Mouse (Mus musculus): ENCODE measurements around the gene Atp6v1b1. TPM values are rescaled to one million over a fixed set of nuclear protein-coding genes. Genes with fewer than 3 reads are reported as not detected.

Gene Atp6v1b1
- total and polyA plus RNA-seq, 2 experiments from 2014 or later, result 0.07 to 0.77 TPM

DNA sequence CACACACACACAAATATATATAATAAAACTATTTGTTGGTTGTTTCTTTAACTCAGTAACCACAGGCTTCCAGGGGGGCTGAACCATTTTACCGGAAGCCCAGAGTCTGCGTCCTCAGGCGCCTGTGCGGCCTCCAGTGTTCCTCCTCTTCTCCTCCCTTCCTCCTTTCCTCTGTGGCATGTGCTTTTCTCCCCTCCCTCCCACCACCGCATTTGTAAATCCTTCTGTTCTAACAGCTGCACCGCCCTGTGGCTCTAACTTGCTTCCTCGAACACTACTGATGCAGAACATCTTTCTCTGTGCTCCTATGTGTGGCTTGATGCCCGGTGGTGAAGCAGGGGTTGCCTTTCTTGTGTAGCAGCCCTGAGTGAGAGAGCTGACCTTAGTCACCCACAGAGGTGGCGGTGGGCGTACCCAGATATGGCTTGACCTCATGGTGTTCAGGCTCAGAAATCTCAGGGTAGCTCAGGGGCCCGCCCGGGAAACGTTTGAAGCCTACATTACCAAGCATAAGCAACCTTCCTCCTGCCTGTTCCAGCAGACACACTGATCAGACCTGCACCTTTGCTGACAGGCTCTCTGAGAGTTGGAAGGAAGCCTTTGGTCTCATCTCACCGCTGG lies 13.3 kb upstream of the Atp6v1b1 start:
- Histone ChIP-seq H3K4me2 (ENCODE audit: low read depth, low read length, poor library complexity, severe bottlenecking) (no peak overlapping the region), H3K9me3 (ENCODE audit: low read length) (no peaks in the 10 kb centered on the region), H3K27ac (ENCODE audit: low read depth, low read length) (no peak overlapping the region), H3K4me1 (ENCODE audit: insufficient read depth, low read length) (no peaks in the 10 kb centered on the region), H3K27me3 (ENCODE audit: insufficient read depth, low read length) (peaks cover 4% of the 10 kb centered on the region; the same call in 1 of the 2 replicates), H3K36me3 (ENCODE audit: insufficient read depth, low read length) (no peaks in the 10 kb centered on the region), H3K9ac (replicated peaks; ENCODE audit: low read length, poor library complexity, severe bottlenecking) (no peak overlapping the region), H3K4me3 (ENCODE audit: low read depth, low read length) (no peak overlapping the region)
- WGBS, result 68% methylated on average over 14 of the region's 14 CpGs
- ATAC-seq (ENCODE audit: low FRiP score) (no peak), DNase-seq (ENCODE audit: low spot score) (no peak)
- TF ChIP-seq CTCF (IDR thresholded peaks at IDR 0.05), result no peak

DNA sequence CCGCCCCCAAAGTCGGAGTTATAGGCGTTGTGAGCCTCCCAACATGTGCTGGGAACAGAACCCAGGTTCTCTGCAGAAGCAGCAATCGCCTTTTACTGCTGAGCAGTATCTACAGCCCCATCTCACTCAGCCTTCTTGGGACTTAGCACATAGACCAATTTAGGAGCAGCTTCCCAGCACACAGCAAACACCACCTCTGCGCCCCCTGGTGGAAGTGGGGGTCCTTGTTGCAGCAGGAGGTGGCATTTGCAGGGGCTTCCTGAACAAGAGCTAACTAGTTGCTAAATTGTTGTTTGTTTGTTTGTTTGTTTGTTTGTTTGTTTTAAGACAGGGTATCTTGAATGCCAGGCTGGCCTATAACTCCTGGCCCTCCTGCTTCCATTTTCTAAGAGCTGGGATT lies 11.7 kb upstream of the Atp6v1b1 start:
- no peaks in the 10 kb centered on the region for H3K36me3 ChIP-seq (ENCODE audit: insufficient read depth, low read length)
- no peaks in the 10 kb centered on the region for H3K9me3 ChIP-seq (ENCODE audit: low read length)
- peaks cover 4% of the 10 kb centered on the region; the same call in 1 of the 2 replicates for H3K27me3 ChIP-seq (ENCODE audit: insufficient read depth, low read length)
- no peak overlapping the region for H3K9ac ChIP-seq (replicated peaks; ENCODE audit: low read length, poor library complexity, severe bottlenecking)
- peak; percentile 70 for TF ChIP-seq CTCF (IDR thresholded peaks at IDR 0.05)
- WGBS, result 38% methylated on average over 5 of the region's 5 CpGs
- H3K4me3 ChIP-seq (ENCODE audit: low read depth, low read length), result no peak overlapping the region
- no peak for ATAC-seq (ENCODE audit: low FRiP score)
- H3K27ac ChIP-seq (ENCODE audit: low read depth, low read length), result no peak overlapping the region
- peak; percentile 30 for DNase-seq (ENCODE audit: low spot score)
- H3K4me1 ChIP-seq (ENCODE audit: insufficient read depth, low read length), result no peaks in the 10 kb centered on the region
- no peak overlapping the region for H3K4me2 ChIP-seq (ENCODE audit: low read depth, low read length, poor library complexity, severe bottlenecking)

DNA sequence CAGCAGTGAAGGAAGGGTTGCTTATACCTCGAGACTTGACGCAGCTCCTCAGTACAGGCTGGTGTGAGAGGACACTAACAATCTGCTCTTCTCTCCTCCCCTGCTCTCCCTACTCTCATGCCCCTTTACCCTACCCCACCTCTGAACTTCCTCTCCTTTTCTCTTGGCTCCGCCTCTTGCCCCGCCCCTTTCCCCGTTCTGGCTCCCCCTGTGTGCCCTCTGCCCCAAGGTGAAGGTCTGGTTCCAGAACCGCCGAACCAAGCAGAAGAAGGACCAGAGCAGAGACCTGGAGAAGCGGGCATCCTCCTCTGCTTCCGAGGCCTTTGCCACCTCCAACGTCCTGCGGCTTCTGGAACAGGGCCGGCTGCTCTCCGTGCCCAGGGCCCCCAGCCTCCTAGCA lies 5.5 kb upstream of the Atp6v1b1 start:
- peaks cover 4% of the 10 kb centered on the region; the same call in 1 of the 2 replicates for H3K27me3 ChIP-seq (ENCODE audit: insufficient read depth, low read length)
- H3K4me3 ChIP-seq (ENCODE audit: low read depth, low read length), result no peak overlapping the region
- no peaks in the 10 kb centered on the region for H3K9me3 ChIP-seq (ENCODE audit: low read length)
- no peak overlapping the region for H3K27ac ChIP-seq (ENCODE audit: low read depth, low read length)
- ATAC-seq (ENCODE audit: low FRiP score) (no peak), DNase-seq (ENCODE audit: low spot score) (no peak)
- no peak for TF ChIP-seq CTCF (IDR thresholded peaks at IDR 0.05)
- H3K4me2 ChIP-seq (ENCODE audit: low read depth, low read length, poor library complexity, severe bottlenecking), result no peak overlapping the region
- WGBS, result 37% methylated on average over 13 of the region's 13 CpGs
- no peak overlapping the region for H3K9ac ChIP-seq (replicated peaks; ENCODE audit: low read length, poor library complexity, severe bottlenecking)
- no peaks in the 10 kb centered on the region for H3K4me1 ChIP-seq (ENCODE audit: insufficient read depth, low read length)
- no peaks in the 10 kb centered on the region for H3K36me3 ChIP-seq (ENCODE audit: insufficient read depth, low read length)

DNA sequence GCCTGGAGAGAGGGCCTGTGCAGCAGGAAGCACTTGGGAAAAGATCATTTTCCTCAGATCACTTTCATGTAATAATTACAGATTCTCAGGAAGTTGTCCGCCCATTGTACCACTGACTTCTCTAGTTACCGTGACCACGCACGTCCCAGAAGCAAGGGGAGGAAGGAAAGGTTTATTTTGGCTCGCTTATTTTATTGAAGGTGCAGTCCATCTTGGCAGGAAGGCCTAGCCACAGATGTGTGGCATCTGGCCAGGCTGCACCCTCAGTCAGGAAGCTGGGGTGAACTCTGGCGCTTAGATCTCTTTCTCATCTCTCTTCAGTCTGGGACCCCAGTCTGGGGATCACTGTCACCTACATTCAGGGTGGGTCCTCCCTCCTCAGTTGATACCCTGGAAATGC lies 4.2 kb upstream of the Atp6v1b1 start:
- H3K4me1 ChIP-seq (ENCODE audit: insufficient read depth, low read length), result no peaks in the 10 kb centered on the region
- no peaks in the 10 kb centered on the region for H3K27me3 ChIP-seq (ENCODE audit: insufficient read depth, low read length)
- no peak for DNase-seq (ENCODE audit: low spot score)
- H3K9me3 ChIP-seq (ENCODE audit: low read length), result no peaks in the 10 kb centered on the region
- no peak overlapping the region for H3K4me2 ChIP-seq (ENCODE audit: low read depth, low read length, poor library complexity, severe bottlenecking)
- H3K4me3 ChIP-seq (ENCODE audit: low read depth, low read length), result no peak overlapping the region
- ATAC-seq (ENCODE audit: low FRiP score), result no peak
- 81% methylated on average over 6 of the region's 6 CpGs for WGBS
- no peak overlapping the region for H3K9ac ChIP-seq (replicated peaks; ENCODE audit: low read length, poor library complexity, severe bottlenecking)
- TF ChIP-seq CTCF (IDR thresholded peaks at IDR 0.05), result no peak
- no peak overlapping the region for H3K27ac ChIP-seq (ENCODE audit: low read depth, low read length)
- H3K36me3 ChIP-seq (ENCODE audit: insufficient read depth, low read length), result no peaks in the 10 kb centered on the region

DNA sequence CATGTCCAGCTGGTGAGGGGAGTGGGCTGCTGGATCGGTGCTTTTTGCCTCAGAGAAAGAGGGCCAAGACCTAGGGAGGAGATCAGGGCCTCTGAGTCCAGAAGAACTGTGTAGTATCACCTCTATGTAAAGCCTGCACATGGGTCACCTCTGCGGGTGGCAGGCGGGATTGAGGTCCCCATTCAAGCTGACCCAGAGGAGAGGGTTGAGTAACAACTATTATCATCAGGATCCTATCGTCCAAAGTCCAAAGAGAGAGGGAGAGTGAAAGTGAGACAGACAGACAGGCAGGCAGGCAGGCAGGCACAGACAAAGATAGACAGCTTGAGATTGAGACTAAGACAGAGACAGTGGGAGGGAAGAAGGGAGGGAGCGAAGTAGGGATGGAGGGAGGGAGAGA lies 422 bp downstream of the Atp6v1b1 start:
- DNase-seq (ENCODE audit: low spot score) (no peak), ATAC-seq (ENCODE audit: low FRiP score) (no peak)
- Histone ChIP-seq H3K4me3 (ENCODE audit: low read depth, low read length) (no peak overlapping the region), H3K9me3 (ENCODE audit: low read length) (no peaks in the 10 kb centered on the region), H3K27ac (ENCODE audit: low read depth, low read length) (no peak overlapping the region), H3K27me3 (ENCODE audit: insufficient read depth, low read length) (no peaks in the 10 kb centered on the region), H3K4me2 (ENCODE audit: low read depth, low read length, poor library complexity, severe bottlenecking) (no peak overlapping the region), H3K9ac (replicated peaks; ENCODE audit: low read length, poor library complexity, severe bottlenecking) (no peak overlapping the region), H3K36me3 (ENCODE audit: insufficient read depth, low read length) (no peaks in the 10 kb centered on the region), H3K4me1 (ENCODE audit: insufficient read depth, low read length) (no peaks in the 10 kb centered on the region)
- 58% methylated on average over 5 of the region's 5 CpGs for WGBS
- TF ChIP-seq CTCF (IDR thresholded peaks at IDR 0.05), result no peak

DNA sequence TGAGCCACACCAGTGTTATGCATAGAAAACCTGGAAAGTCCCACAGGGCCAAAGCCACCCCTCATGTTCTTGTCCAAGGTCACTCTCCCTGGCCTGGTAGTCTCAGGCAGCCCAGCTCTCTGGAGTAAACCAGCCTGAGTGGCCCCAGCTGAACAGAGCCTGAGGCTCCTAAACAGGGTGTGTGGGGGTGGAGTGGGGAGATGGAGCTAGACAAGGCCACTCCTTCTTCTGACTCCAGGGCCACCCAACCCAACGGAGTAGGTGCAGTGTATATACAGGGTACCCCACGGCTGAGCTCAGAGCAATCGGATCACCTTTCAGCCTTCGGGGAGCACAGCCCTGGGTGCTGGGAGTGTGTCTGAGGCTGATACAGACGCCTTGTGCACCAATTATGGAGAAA lies 1.3 kb downstream of the Atp6v1b1 start:
- no peak for TF ChIP-seq CTCF (IDR thresholded peaks at IDR 0.05)
- no peaks in the 10 kb centered on the region for H3K27me3 ChIP-seq (ENCODE audit: insufficient read depth, low read length)
- WGBS, result 71% methylated on average over 5 of the region's 5 CpGs
- ATAC-seq (ENCODE audit: low FRiP score), result no peak
- H3K27ac ChIP-seq (ENCODE audit: low read depth, low read length), result no peak overlapping the region
- H3K4me3 ChIP-seq (ENCODE audit: low read depth, low read length), result no peak overlapping the region
- DNase-seq (ENCODE audit: low spot score), result no peak
- no peak overlapping the region for H3K9ac ChIP-seq (replicated peaks; ENCODE audit: low read length, poor library complexity, severe bottlenecking)
- no peaks in the 10 kb centered on the region for H3K36me3 ChIP-seq (ENCODE audit: insufficient read depth, low read length)
- no peaks in the 10 kb centered on the region for H3K4me1 ChIP-seq (ENCODE audit: insufficient read depth, low read length)
- no peak overlapping the region for H3K4me2 ChIP-seq (ENCODE audit: low read depth, low read length, poor library complexity, severe bottlenecking)
- no peaks in the 10 kb centered on the region for H3K9me3 ChIP-seq (ENCODE audit: low read length)

All from midbrain, postnatal 0 days (tissue).